Mouse (Mus musculus): ENCODE data around the gene Ddx19a. TPM values are rescaled to one million over a fixed set of nuclear protein-coding genes. Genes with fewer than 3 reads are reported as not detected.
"Not testable (repeated sequence)": the region's sequence is repeated elsewhere in the genome, so short reads cannot be mapped to it uniquely, and the experiment has no call there.

The Ddx19a gene
- polyA plus RNA-seq, 1 experiment from 2014 or later, result 13.3 TPM

GRCm38 (mm10) chr8:110959906-110960305, 37.7 kb downstream of the Ddx19a start:
- H3K27ac ChIP-seq, result no peak overlapping the region
- no peak overlapping the region for H3K9ac ChIP-seq (ENCODE audit: low read depth, low read length)
- 0 out of 2 replicates have a peak, but pooled peaks cover 4% of the 10 kb centered on the region for H3K4me1 ChIP-seq (replicated peaks; ENCODE audit: insufficient read depth, low read length)
- H3K36me3 ChIP-seq (ENCODE audit: insufficient read depth, low read length), result peaks cover 32% of the 10 kb centered on the region
- H3K9me3 ChIP-seq (replicated peaks; ENCODE audit: low read length), result no peaks in the 10 kb centered on the region
- no peak for DNase-seq (ENCODE audit: low spot score)
- H3K27me3 ChIP-seq (ENCODE audit: insufficient read depth, low read length), result no peaks in the 10 kb centered on the region
- no peak overlapping the region for H3K4me3 ChIP-seq (replicated peaks; ENCODE audit: low read depth, low read length)
- WGBS, result 89% methylated on average over 6 of the region's 6 CpGs
- H3K4me2 ChIP-seq (ENCODE audit: low read length), result no peak overlapping the region
- no peak for ATAC-seq (replicated peaks; ENCODE audit: low FRiP score, low read depth)
- TF ChIP-seq CTCF (IDR thresholded peaks at IDR 0.05; ENCODE audit: low read depth), result no peak

- H3K4me2 ChIP-seq (ENCODE audit: low read length), result no peak overlapping the region
- 0 out of 2 replicates have a peak, but pooled peaks cover 4% of the 10 kb centered on the region for H3K4me1 ChIP-seq (replicated peaks; ENCODE audit: insufficient read depth, low read length)
- no peak for ATAC-seq (replicated peaks; ENCODE audit: low FRiP score, low read depth)
- H3K36me3 ChIP-seq (ENCODE audit: insufficient read depth, low read length), result peaks cover 32% of the 10 kb centered on the region
- no peak for TF ChIP-seq CTCF (IDR thresholded peaks at IDR 0.05; ENCODE audit: low read depth)
- H3K27me3 ChIP-seq (ENCODE audit: insufficient read depth, low read length), result no peaks in the 10 kb centered on the region
- no peaks in the 10 kb centered on the region for H3K9me3 ChIP-seq (replicated peaks; ENCODE audit: low read length)
- H3K9ac ChIP-seq (ENCODE audit: low read depth, low read length), result no peak overlapping the region
- 95% methylated on average over 12 of the region's 12 CpGs for WGBS
- H3K4me3 ChIP-seq (replicated peaks; ENCODE audit: low read depth, low read length), result no peak overlapping the region
- DNase-seq (ENCODE audit: low spot score), result no peak
- H3K27ac ChIP-seq, result no peak overlapping the region
Measured at GRCm38 (mm10) chr8:110959071-110959780, 38.4 kb downstream of the Ddx19a start.

GRCm38 (mm10) chr8:110958553-110958952, 39.0 kb downstream of the Ddx19a start:
- not testable (repeated sequence) for H3K4me1 ChIP-seq (replicated peaks; ENCODE audit: insufficient read depth, low read length); H3K9ac ChIP-seq (ENCODE audit: low read depth, low read length); H3K9me3 ChIP-seq (replicated peaks; ENCODE audit: low read length); H3K27me3 ChIP-seq (ENCODE audit: insufficient read depth, low read length); H3K4me2 ChIP-seq (ENCODE audit: low read length); DNase-seq (ENCODE audit: low spot score); H3K4me3 ChIP-seq (replicated peaks; ENCODE audit: low read depth, low read length); ATAC-seq (replicated peaks; ENCODE audit: low FRiP score, low read depth); H3K27ac ChIP-seq
- H3K36me3 ChIP-seq (ENCODE audit: insufficient read depth, low read length), result peaks cover 30% of the 10 kb centered on the region
- WGBS, result 92% methylated on average over 7 of the region's 7 CpGs

- H3K27ac ChIP-seq, result no peak overlapping the region
- peaks cover 29% of the 10 kb centered on the region for H3K36me3 ChIP-seq (ENCODE audit: insufficient read depth, low read length)
- no peak for DNase-seq (ENCODE audit: low spot score)
- H3K4me3 ChIP-seq (replicated peaks; ENCODE audit: low read depth, low read length), result no peak overlapping the region
- H3K4me1 ChIP-seq (replicated peaks; ENCODE audit: insufficient read depth, low read length), result 0 out of 2 replicates have a peak, but pooled peaks cover 4% of the 10 kb centered on the region
- H3K9ac ChIP-seq (ENCODE audit: low read depth, low read length), result no peak overlapping the region
- H3K4me2 ChIP-seq (ENCODE audit: low read length), result no peak overlapping the region
- WGBS, result 79% methylated on average over 5 of the region's 5 CpGs
- H3K9me3 ChIP-seq (replicated peaks; ENCODE audit: low read length), result no peaks in the 10 kb centered on the region
- no peak for TF ChIP-seq CTCF (IDR thresholded peaks at IDR 0.05; ENCODE audit: low read depth)
- no peaks in the 10 kb centered on the region for H3K27me3 ChIP-seq (ENCODE audit: insufficient read depth, low read length)
- ATAC-seq (replicated peaks; ENCODE audit: low FRiP score, low read depth), result no peak
Measured at GRCm38 (mm10) chr8:110958135-110958534, 39.5 kb downstream of the Ddx19a start.

GRCm38 (mm10) chr8:110957471-110957870, 40.1 kb downstream of the Ddx19a start:
- Histone ChIP-seq H3K4me2 (ENCODE audit: low read length) (no peak overlapping the region), H3K36me3 (ENCODE audit: insufficient read depth, low read length) (peaks cover 29% of the 10 kb centered on the region), H3K27ac (no peak overlapping the region), H3K4me1 (replicated peaks; ENCODE audit: insufficient read depth, low read length) (0 out of 2 replicates have a peak, but pooled peaks cover 4% of the 10 kb centered on the region), H3K27me3 (ENCODE audit: insufficient read depth, low read length) (no peaks in the 10 kb centered on the region), H3K9ac (ENCODE audit: low read depth, low read length) (no peak overlapping the region), H3K4me3 (replicated peaks; ENCODE audit: low read depth, low read length) (no peak overlapping the region), H3K9me3 (replicated peaks; ENCODE audit: low read length) (no peaks in the 10 kb centered on the region)
- WGBS, result 88% methylated on average over 19 of the region's 19 CpGs
- DNase-seq (ENCODE audit: low spot score) (no peak), ATAC-seq (replicated peaks; ENCODE audit: low FRiP score, low read depth) (no peak)
- no peak for TF ChIP-seq CTCF (IDR thresholded peaks at IDR 0.05; ENCODE audit: low read depth)

GRCm38 (mm10) chr8:110956619-110957450, 40.8 kb downstream of the Ddx19a start:
- WGBS, result 87% methylated on average over 15 of the region's 15 CpGs
- DNase-seq (ENCODE audit: low spot score) (no peak), ATAC-seq (replicated peaks; ENCODE audit: low FRiP score, low read depth) (no peak)
- no peak overlapping the region for H3K27ac ChIP-seq
- no peak overlapping the region for H3K9ac ChIP-seq (ENCODE audit: low read depth, low read length)
- no peaks in the 10 kb centered on the region for H3K27me3 ChIP-seq (ENCODE audit: insufficient read depth, low read length)
- no peak overlapping the region for H3K4me3 ChIP-seq (replicated peaks; ENCODE audit: low read depth, low read length)
- H3K9me3 ChIP-seq (replicated peaks; ENCODE audit: low read length), result no peaks in the 10 kb centered on the region
- peaks cover 26% of the 10 kb centered on the region for H3K36me3 ChIP-seq (ENCODE audit: insufficient read depth, low read length)
- H3K4me1 ChIP-seq (replicated peaks; ENCODE audit: insufficient read depth, low read length), result 0 out of 2 replicates have a peak, but pooled peaks cover 4% of the 10 kb centered on the region
- no peak for TF ChIP-seq CTCF (IDR thresholded peaks at IDR 0.05; ENCODE audit: low read depth)
- no peak overlapping the region for H3K4me2 ChIP-seq (ENCODE audit: low read length)
